ENCODE assay signal across 12 mouse cellular contexts in the genomic region with DNA sequence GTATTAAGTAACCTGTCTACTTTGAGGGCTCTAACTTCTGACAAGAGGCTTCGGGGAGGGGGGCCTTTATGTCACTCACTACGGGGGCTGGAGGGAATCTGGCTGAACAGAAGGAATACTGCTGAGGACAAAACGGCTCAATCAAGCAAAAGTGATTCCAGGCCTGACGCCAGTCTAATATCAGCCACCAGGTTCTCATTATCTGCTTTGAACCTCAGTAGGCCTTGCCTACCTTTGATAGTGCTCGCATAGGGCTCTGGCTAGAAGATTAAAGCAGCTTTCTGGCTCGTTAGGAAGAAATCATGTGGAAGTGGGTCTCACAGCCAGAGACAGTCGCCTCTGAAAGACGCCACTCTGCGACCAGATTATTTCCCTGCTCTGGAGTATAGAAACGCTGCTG.
DNase-seq lines count a peak whose midpoint lies in the region; ATAC-seq and TF ChIP-seq lines count a peak whose summit lies in the region.
"Had no signal": no experiment of that assay in that cellular context is flagged by ENCODE, and none has a peak within 500 bp of the region (broad histone marks: within the 10 kb centered on the region; RNA-seq: fewer than 3 reads in every experiment).

No protein-coding gene starts in this region.

- 25% methylated on average over 10 of the region's 10 CpGs for WGBS in embryonic facial prominence, embryonic 10.5 days
- 33% methylated on average over 10 of the region's 10 CpGs for WGBS in hindbrain, embryonic 11.5 days
- WGBS in midbrain, embryonic 13.5 days: 17% methylated on average over 10 of the region's 10 CpGs

- H3K9me3 ChIP-seq in embryonic facial prominence, embryonic 10.5 days: no peaks in the 10 kb centered on the region
- no peaks in the 10 kb centered on the region for H3K9me3 ChIP-seq in hindbrain, embryonic 11.5 days (ENCODE audit: control insufficient read depth, low read length)
- no peaks in the 10 kb centered on the region for H3K9me3 ChIP-seq in midbrain, embryonic 13.5 days
- H3K9me3 ChIP-seq: neural tube, embryonic 12.5 days had no signal

- ATAC-seq in hindbrain, embryonic 11.5 days (ENCODE audit: low FRiP score): peak; percentile 33; the same call in 1 of the 2 replicates
- ATAC-seq in midbrain, embryonic 13.5 days: peak; percentile 85

- H3K9ac ChIP-seq in hindbrain, embryonic 11.5 days (ENCODE audit: low read depth, low read length): no peak overlapping the region
- no peak overlapping the region for H3K9ac ChIP-seq in midbrain, embryonic 13.5 days (replicated peaks)
- H3K9ac ChIP-seq: neural tube, embryonic 12.5 days had no signal

- no peak for TF ChIP-seq CTCF in gastrocnemius, adult 2 months (IDR thresholded peaks at IDR 0.05)

- no peak overlapping the region for H3K4me2 ChIP-seq in hindbrain, embryonic 11.5 days (replicated peaks; ENCODE audit: low read depth, low read length)
- peak overlapping the region; percentile 0; the same call in 1 of the 2 replicates for H3K4me2 ChIP-seq in midbrain, embryonic 13.5 days (replicated peaks)
- H3K4me2 ChIP-seq: neural tube, embryonic 12.5 days had no signal

- no peaks in the 10 kb centered on the region for H3K36me3 ChIP-seq in embryonic facial prominence, embryonic 10.5 days (replicated peaks)
- no peaks in the 10 kb centered on the region for H3K36me3 ChIP-seq in hindbrain, embryonic 11.5 days (ENCODE audit: control insufficient read depth, insufficient read depth, low read length)
- H3K36me3 ChIP-seq in midbrain, embryonic 13.5 days: no peaks in the 10 kb centered on the region
- H3K36me3 ChIP-seq: neural tube, embryonic 12.5 days had no signal

- no peak overlapping the region for H3K4me3 ChIP-seq in embryonic facial prominence, embryonic 10.5 days
- no peak overlapping the region for H3K4me3 ChIP-seq in hindbrain, embryonic 11.5 days (ENCODE audit: low read depth, low read length)
- no peak overlapping the region for H3K4me3 ChIP-seq in midbrain, embryonic 13.5 days (replicated peaks)
- H3K4me3 ChIP-seq in gastrocnemius, adult 2 months: no peak overlapping the region
- H3K4me3 ChIP-seq: neural tube, embryonic 12.5 days had no signal

- peaks cover 18% of the 10 kb centered on the region for H3K4me1 ChIP-seq in embryonic facial prominence, embryonic 10.5 days
- no peaks in the 10 kb centered on the region for H3K4me1 ChIP-seq in hindbrain, embryonic 11.5 days (replicated peaks; ENCODE audit: control insufficient read depth, insufficient read depth, low read length)
- peaks cover 13% of the 10 kb centered on the region; the same call in 1 of the 2 replicates for H3K4me1 ChIP-seq in midbrain, embryonic 13.5 days (replicated peaks)

- intact Hi-C loops in gastrocnemius, adult 2 months (cut with DNase I): no loop called here

- H3K27me3 ChIP-seq in embryonic facial prominence, embryonic 10.5 days (replicated peaks; ENCODE audit: low read depth, poor library complexity, severe bottlenecking): no peaks in the 10 kb centered on the region
- no peaks in the 10 kb centered on the region for H3K27me3 ChIP-seq in hindbrain, embryonic 11.5 days (ENCODE audit: control insufficient read depth, insufficient read depth, low read length)
- H3K27me3 ChIP-seq in midbrain, embryonic 13.5 days: no peaks in the 10 kb centered on the region
- H3K27me3 ChIP-seq: neural tube, embryonic 12.5 days had no signal

- peak; percentile 30 for DNase-seq in embryo, embryonic 10 days (ENCODE audit: low spot score)
- DNase-seq in embryonic facial prominence, embryonic 10.5 days (ENCODE audit: low spot score): peak; percentile 55
- peak; percentile 13 for DNase-seq in hindbrain, embryonic 11.5 days (ENCODE audit: low spot score)
- no peak for DNase-seq in gastrocnemius, adult 2 months
- no peak for DNase-seq in left cerebral cortex, adult 9 months (ENCODE audit: low spot score in 2 of 2)
- no peak for DNase-seq in ovary, adult 18-20 months (ENCODE audit: low spot score)
- DNase-seq: heart, postnatal 4 days; liver had no signal

- H3K27ac ChIP-seq in embryonic facial prominence, embryonic 10.5 days (replicated peaks): no peak overlapping the region
- H3K27ac ChIP-seq in hindbrain, embryonic 11.5 days (ENCODE audit: low read depth, low read length): no peak overlapping the region
- peak overlapping the region; percentile 5 for H3K27ac ChIP-seq in midbrain, embryonic 13.5 days
- H3K27ac ChIP-seq in gastrocnemius, adult 2 months: no peak overlapping the region
- H3K27ac ChIP-seq: kidney, postnatal 0 days; macrophage; neural tube, embryonic 12.5 days had no signal

Comparison
In these comparisons a context has a peak if more than half of its experiments do, and no peak if none do; other contexts are left out.
1. DNase-seq: peak in embryo, embryonic 10 days (single experiment), embryonic facial prominence, embryonic 10.5 days (single experiment) and hindbrain, embryonic 11.5 days (single experiment); none in gastrocnemius, adult 2 months (single experiment), left cerebral cortex, adult 9 months (0 of 2) and ovary, adult 18-20 months (single experiment).